Mouse (Mus musculus) liver, embryonic 14.5 days (tissue): ENCODE measurements around the gene Rplp2. TPM values are rescaled to one million over a fixed set of nuclear protein-coding genes. Genes with fewer than 3 reads are reported as not detected.
A peak's percentile ranks its signal among the peaks of the same experiment; 100 is the strongest.

ENCODE experiments used
- ATAC-seq: fragments of 200-750 bp; cut with Nextera tagmentation; 2 replicates; pipeline ENCODE4 v1.8.0; 2017; ENCODE audit warnings: moderate number of reproducible peaks, mild to moderate bottlenecking, moderate library complexity; ENCODE audit not compliant: insufficient read depth
- DNase-seq, 3 experiments: peaks; one replicate each; pipeline ENCODE4 v3.0.0-alpha.2; 2012 to 2013; ENCODE audit warnings: low read depth in 3 of 3, low spot score in 3 of 3
- H3K27ac ChIP-seq: fragments of 300-500 bp; sonication (generic); 2 replicates; pipeline ENCODE4 v1.5.1; 2014; ENCODE audit warnings: moderate library complexity, mild to moderate bottlenecking, control low read depth, inconsistent platforms
- H3K27me3 ChIP-seq: fragments of 300-500 bp; sonication (generic); 2 replicates; pipeline ENCODE4 v1.6.1; 2014; ENCODE audit warnings: mild to moderate bottlenecking, low read length, moderate library complexity; ENCODE audit not compliant: control insufficient read depth, insufficient read depth
- H3K36me3 ChIP-seq: fragments of 300-500 bp; sonication (generic); replicated peaks from 2 replicates; pipeline ENCODE4 v1.6.1; 2014; ENCODE audit warnings: low read depth; ENCODE audit not compliant: control insufficient read depth, insufficient read depth
- H3K4me1 ChIP-seq, 2 experiments: fragments of 200-500 bp in 1 of 2; fragments of 300-500 bp in 1 of 2; sonication (generic) in 1 of 2; replicated peaks; 2 replicates each; pipeline ENCODE4 v1.6.1; 2012 to 2014; ENCODE audit warnings: antibody characterized with exemption in 1 of 2, inconsistent platforms in 1 of 2, low read length in 1 of 2; ENCODE audit not compliant: control insufficient read depth in 2 of 2, insufficient read depth in 2 of 2
- H3K4me2 ChIP-seq: fragments of 300-500 bp; sonication (generic); 2 replicates; pipeline ENCODE4 v1.6.1; 2014; ENCODE audit warnings: low read depth, mild to moderate bottlenecking, control low read depth, moderate library complexity
- H3K4me3 ChIP-seq, 2 experiments: fragments of 200-500 bp in 1 of 2; fragments of 300-500 bp in 1 of 2; sonication (generic) in 1 of 2; 2 replicates each; pipeline ENCODE4 v1.5.1; 2012 to 2014; ENCODE audit warnings: low read depth in 2 of 2, low read length in 2 of 2, mild to moderate bottlenecking in 2 of 2, control low read depth in 1 of 2, inconsistent platforms in 1 of 2, moderate library complexity in 1 of 2; ENCODE audit not compliant: insufficient read depth in 1 of 2
- H3K9ac ChIP-seq: fragments of 300-500 bp; sonication (generic); replicated peaks from 2 replicates; pipeline ENCODE4 v1.6.1; 2014; ENCODE audit warnings: mild to moderate bottlenecking, control low read depth, moderate library complexity
- H3K9me3 ChIP-seq: fragments of 300-500 bp; sonication (generic); 2 replicates; pipeline ENCODE4 v1.6.1; 2016; ENCODE audit warnings: low read length, mixed read lengths; ENCODE audit not compliant: control insufficient read depth
- CTCF ChIP-seq: IDR thresholded peaks from 2 replicates; pipeline ENCODE4 v1.5.1; 2016; ENCODE audit warnings: antibody characterized with exemption, low read depth, control low read depth
- EP300 ChIP-seq: IDR thresholded peaks from 2 replicates; pipeline ENCODE4 v1.6.1; 2016; ENCODE audit warnings: antibody characterized with exemption, low read depth
- WGBS: fragments of 180-500 bp; shearing (Covaris S2); extraction: QIAGEN DNeasy Blood & Tissue Kit; methylation state at CpG from one replicate; pipeline ENCODE4 v1.1.7; 2014; ENCODE audit not compliant: insufficient replicate concordance; 5-methylcytosine and 5-hydroxymethylcytosine counted together
- polyA plus RNA-seq, 2 experiments: library from polyadenylated mRNA; depleted of rRNA in 1 of 2; stranded (reverse) in 1 of 2; unstranded in 1 of 2; fragments of >200 nt; fragmentation: Nextera tagmentation in 1 of 2; extraction: Ambion mirVana in 1 of 2; gene quantifications; 2 replicates each; pipeline versions ENCODE4 v1.2.1 to v1.2.3; 2012 to 2014

The Rplp2 gene
- polyA plus RNA-seq, 2 experiments: 661 to 942 TPM

- Histone ChIP-seq H3K9me3 (no peaks in the 10 kb centered on the region), H3K27ac (no peak overlapping the region; the same call in 1 of the 2 replicates), H3K4me1 (peaks cover 8 to 24% of the 10 kb centered on the region in 2 experiments), H3K36me3 (peaks cover 34% of the 10 kb centered on the region), H3K27me3 (no peaks in the 10 kb centered on the region), H3K4me2 (peak overlapping the region; percentile 86), H3K4me3 (peak overlapping the region; percentile 56 to 85), H3K9ac (peak overlapping the region; percentile 46)
- TF ChIP-seq EP300 (no peak), CTCF (no peak)
- DNase-seq (no peak), ATAC-seq (no peak)
- 40% methylated on average over 2 of the region's 2 CpGs for WGBS
Observed at GRCm38 (mm10) chr7:141436523-141436892, 10.7 kb upstream of the Rplp2 start.

GRCm38 (mm10) chr7:141437178-141438120, 9.7 kb upstream of the Rplp2 start, which contains the start of gene Slc25a22:
Gene Slc25a22, minus strand, starts transcription at chr7:141437892.
- Histone ChIP-seq H3K27me3 (no peaks in the 10 kb centered on the region), H3K9me3 (no peaks in the 10 kb centered on the region), H3K9ac (peak within 1 kb of the TSS; percentile 46), H3K4me3 (peak within 1 kb of the TSS; percentile 56 to 85), H3K27ac (no peak within 1 kb of the TSS; the same call in 1 of the 2 replicates), H3K4me2 (peak within 1 kb of the TSS; percentile 86), H3K36me3 (peaks cover 38% of the 10 kb centered on the region), H3K4me1 (peaks cover 8 to 24% of the 10 kb centered on the region in 2 experiments)
- DNase-seq (peak in 1 of 3 experiments; percentile 53), ATAC-seq (peak; percentile 75)
- 7% methylated on average over 52 of the region's 53 CpGs for WGBS
- TF ChIP-seq CTCF: peak; percentile 85
- no peak for TF ChIP-seq EP300

GRCm38 (mm10) chr7:141438201-141438968, 8.8 kb upstream of the Rplp2 start:
- H3K9me3 ChIP-seq: no peaks in the 10 kb centered on the region
- ATAC-seq (no peak), DNase-seq (no peak)
- no peak for TF ChIP-seq CTCF
- TF ChIP-seq EP300: no peak
- H3K27me3 ChIP-seq: no peaks in the 10 kb centered on the region
- H3K4me2 ChIP-seq: no peak overlapping the region
- H3K4me3 ChIP-seq: no peak overlapping the region
- WGBS: 84% methylated on average over 12 of the region's 12 CpGs
- H3K36me3 ChIP-seq: peaks cover 38% of the 10 kb centered on the region
- H3K9ac ChIP-seq: no peak overlapping the region
- peaks cover 11 to 27% of the 10 kb centered on the region in 2 experiments for H3K4me1 ChIP-seq
- H3K27ac ChIP-seq: no peak overlapping the region

GRCm38 (mm10) chr7:141439140-141439679, 8.0 kb upstream of the Rplp2 start:
- no peak overlapping the region for H3K4me2 ChIP-seq
- H3K27ac ChIP-seq: no peak overlapping the region
- TF ChIP-seq CTCF: no peak
- no peak for TF ChIP-seq EP300
- DNase-seq (no peak), ATAC-seq (no peak)
- no peak overlapping the region for H3K4me3 ChIP-seq
- no peak overlapping the region for H3K9ac ChIP-seq
- H3K36me3 ChIP-seq: peaks cover 38% of the 10 kb centered on the region
- WGBS: 89% methylated on average over 10 of the region's 10 CpGs
- H3K9me3 ChIP-seq: no peaks in the 10 kb centered on the region
- H3K27me3 ChIP-seq: no peaks in the 10 kb centered on the region
- H3K4me1 ChIP-seq: peaks cover 12 to 30% of the 10 kb centered on the region in 2 experiments
